Mouse (Mus musculus): ENCODE results near the gene Sox8.

Sox8 gene

DNA sequence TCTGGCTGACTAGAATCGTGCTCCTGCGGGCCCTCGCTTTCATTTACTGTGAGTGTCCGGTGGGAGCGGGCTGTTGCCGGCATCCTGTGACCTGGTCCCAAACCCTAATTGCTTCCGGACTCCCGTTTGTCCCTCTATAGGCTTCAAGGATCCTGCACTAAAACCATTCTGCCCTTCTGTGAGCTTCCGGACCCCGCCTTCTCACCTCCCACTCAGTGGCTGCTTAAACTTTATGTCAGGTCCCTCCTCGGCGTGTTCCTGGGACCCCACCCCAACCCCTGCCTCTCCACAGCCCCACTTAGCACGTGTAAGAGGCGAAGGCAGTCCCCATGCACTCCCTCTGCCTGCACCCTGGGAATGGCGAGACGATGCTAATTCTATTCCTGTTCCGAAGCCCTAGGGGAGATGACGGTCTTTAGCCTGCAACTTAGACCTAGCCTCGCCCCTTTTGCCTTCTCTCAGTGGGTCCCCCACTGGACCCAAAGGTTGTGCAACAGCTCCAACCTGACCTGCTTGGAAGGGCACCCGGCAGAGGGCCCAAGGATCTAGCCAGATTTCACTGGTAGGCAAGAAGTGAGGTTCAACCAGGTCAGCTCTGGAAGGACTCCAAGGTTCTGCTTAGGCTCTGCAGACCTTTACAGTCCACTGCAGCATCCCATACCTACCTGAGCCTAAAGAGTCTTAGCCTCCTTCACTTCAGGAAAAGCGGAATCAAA is 9.0 kb upstream of the Sox8 start:
- DNase-seq (ENCODE audit: low spot score), result no peak

DNA sequence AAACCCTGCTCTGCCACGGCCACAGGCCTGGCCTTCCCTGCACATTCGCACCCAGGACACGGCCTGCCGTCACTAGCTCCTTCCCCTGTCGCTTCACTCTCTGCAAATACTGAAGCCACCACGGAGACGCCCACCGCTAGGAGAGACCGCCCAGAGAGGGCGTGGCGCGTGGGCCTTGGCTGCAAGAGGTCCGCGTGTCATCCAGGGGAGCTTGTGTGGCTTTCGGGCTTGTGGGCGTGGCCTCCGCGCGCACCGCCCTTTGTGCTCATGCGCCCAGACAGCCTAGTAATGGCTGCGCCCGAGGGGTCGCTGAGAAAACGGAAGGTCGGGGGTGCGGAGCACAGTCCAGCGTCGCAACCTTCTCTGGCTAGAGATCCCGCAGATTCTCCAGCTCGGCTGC is 8.4 kb upstream of the Sox8 start, which contains the start of gene Lmf1:
Lmf1 (plus strand) TSS at position 166 of the 400 bp plus-strand sequence.
- DNase-seq (ENCODE audit: low spot score), result peak; percentile 97

DNA sequence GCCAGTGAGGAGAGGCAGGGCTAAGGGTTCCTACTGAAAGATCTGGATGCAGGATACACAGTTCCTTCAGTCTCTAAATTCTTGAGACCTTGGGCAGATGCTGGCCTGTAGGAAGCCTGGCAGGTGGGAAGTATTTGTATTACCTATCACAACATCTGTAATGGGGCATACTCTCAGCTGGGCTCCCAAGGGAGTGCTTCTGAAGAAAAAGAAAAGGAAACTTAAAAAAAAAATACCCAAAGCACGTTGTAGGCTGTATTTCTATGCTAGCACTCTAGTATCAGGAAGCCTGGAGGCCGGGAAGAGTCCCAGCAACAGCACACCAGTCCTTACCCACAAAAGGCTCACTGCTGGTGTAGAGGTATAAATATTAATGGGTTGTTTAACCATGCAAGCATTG is 7.2 kb upstream of the Sox8 start:
- DNase-seq (ENCODE audit: low spot score), result no peak

DNA sequence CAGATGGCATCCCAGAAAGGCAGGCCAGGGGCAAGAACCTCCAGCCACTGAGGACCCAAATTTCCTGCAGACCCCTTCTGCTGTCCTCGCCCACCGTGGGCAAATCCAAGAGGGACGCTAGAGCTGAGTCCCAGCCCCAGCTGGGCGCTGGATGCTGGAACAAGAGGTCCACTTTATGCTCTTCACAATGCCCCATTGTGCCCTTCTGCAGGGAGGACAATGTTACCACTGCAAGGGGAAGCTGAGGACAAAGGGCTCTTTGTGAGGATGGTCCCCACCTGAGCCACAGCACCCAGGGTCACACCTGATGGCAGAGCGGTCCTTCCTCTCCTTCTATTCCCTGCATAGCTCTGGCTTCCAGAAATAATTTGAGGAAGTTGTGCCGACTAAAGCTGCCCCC is 6.8 kb upstream of the Sox8 start:
- no peak for DNase-seq (ENCODE audit: low spot score)

DNA sequence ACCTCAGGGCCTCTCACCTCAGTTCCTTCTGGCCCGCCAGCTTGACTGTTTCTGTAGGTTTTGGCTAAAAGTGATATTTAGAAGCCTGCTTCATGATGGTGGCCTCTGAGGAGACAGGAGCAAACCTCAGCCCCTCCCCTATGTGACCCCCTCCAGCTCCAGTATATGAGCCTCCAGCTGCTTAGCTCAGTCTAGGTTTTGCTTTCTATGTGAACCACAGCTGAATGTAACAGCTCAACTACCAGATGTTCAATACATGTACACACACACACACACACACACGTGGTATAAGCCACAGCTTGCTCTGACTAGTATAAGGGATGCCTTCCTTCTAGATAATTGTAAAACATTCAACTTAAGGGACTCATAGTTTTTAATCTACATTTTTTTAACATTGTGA is 5.5 kb upstream of the Sox8 start:
- DNase-seq (ENCODE audit: low spot score), result no peak

DNA sequence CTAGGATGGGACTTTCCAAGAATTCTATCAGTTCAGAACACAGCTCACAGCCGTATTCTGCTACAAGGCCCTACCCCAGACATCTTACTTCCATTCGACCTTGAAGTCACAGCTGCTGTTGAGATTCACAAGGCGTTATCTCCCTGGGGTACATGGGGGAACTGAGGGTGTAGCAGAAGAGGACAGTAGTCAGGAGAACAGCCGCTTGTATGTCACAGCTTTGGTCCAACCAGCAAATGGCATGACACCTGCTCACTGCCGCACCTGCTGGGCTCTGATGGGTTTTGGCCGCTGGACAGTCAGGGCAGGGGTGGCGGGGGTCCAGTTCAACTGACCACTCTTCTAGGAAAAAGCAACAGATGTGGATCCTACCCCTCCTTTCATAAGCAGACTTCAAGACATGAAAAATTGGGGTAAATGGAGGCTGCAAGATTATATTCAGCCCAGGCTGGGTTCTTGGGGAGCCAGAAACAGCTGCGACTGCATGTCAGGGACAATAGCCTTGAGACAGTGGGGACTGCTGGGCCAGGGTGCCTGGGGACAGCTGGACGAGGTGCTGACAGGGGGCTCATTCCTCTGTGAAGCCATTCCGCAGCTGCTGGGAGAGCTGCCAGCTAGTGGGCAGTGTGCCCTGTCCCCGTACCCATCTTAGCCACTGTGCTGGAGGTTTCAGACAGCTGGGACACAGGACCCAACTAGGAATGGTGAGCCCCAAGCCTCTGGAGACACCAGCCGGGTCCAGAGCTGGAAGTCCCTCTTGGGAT is 4.9 kb upstream of the Sox8 start:
- DNase-seq (ENCODE audit: low spot score), result no peak

DNA sequence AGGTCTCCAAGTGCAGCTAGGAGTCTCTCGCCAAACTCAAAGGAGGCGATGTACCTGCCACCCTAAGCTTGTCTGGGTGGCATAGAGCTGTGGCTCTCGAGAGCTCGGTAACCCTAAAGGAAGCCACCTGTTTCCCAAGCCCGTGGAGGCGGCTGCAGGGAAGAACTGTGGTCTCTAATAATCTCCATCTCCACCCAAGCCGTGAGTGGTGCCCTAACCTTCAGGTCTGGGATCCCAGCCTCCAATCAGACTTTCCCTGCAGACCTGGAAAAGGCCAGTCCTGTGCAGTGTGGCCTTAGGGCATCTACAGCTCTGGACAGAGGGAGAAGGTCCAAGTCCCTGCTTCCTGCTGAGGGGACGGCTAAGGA is 951 bp upstream of the Sox8 start:
- DNase-seq (ENCODE audit: low spot score), result no peak

DNA sequence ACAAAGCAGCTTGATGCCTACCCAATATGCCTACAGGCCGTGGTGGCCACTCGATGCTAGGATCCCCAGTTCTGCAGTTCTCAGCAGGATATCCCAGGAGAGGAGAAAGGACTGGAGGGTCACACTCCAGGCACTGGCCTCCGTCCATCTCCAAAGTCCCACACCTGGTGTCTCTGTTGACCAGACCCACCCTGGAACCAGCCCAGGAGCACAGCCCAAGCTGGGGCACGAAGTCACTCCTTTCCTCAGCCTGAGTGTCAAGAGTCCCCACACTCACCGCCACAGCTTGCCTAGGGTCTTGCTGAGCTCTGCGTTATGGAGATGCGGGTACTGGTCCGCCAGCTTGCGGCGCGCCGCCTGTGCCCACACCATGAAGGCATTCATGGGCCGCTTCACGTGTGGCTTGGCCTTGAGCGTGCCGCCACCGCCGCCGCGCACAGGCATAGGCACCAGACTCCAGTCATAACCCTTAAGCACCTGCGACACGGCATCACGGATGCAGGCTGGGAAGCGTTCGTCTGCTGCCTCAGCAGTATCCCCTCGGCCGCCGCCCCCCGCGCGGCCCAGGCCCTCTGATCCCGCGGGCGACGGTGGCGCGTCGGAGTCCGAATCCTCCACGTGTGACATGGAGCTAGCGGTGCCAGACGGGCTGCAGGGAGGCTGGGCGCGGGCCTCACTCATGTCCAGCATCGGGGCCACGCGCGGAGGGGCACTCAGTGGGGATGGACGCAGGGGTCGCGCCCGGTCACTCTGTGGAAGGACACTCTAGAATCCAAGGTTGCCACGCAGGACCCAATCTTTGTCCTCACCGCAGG is 446 bp downstream of the Sox8 start:
- DNase-seq (ENCODE audit: low spot score), result no peak

DNA sequence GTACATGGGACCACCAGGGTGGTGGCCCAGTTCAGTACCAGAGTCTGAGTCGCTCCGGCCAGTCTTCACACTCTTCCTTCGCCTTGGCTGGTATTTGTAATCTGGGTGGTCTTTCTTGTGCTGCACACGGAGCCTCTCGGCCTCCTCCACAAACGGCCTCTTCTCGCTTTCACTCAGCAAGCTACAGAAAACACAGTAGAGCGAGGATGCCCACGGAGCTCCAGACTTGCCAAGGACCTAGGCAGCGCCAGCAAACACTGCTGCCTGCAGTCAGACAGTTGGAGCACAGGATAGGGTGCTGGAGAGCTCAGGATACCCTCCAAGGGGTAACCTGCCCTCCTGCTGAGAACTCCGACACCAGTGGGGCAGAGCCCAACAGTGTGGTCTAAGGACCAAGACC is 1.6 kb downstream of the Sox8 start:
- DNase-seq (ENCODE audit: low spot score), result no peak

DNA sequence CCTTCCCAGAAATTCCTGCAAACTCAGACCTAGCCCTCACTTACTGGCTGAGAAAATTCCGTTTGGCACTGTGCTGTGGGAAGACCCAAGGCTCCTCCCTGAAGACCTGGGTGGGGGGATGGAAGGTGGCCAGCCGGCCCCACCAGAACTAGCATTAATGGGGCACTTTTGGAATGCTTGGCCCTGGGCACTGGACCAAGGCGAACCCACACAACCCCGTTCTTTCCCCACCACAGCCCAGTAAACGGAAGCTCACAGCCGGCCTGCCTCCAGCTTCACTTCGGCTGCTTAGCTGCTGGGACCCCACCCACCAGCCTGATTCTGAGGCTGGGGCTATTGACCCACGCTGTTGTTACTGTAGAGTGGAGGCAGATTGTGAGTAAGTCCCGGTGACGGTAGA is 2.3 kb downstream of the Sox8 start:
- no peak for DNase-seq (ENCODE audit: low spot score)

DNA sequence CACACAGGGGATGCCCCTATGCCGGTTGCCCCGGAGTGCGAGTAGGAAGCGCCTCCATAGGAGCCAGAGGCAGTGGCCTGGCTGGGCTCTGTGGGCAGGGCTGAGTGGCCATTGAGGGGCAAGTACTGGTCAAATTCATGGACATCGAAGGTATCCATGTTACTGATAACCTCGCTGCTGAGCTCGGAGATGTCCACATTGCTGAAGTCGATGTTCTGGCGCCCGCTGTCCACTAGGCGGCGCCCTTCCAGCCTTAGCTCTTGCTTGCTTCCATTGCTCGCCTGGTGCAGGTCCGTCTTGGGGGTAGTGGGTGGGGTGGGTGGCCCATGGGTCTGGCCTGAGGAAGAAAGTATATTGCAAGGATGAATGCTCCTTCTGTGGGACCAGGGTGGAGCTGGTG is 2.7 kb downstream of the Sox8 start:
- DNase-seq (ENCODE audit: low spot score), result peak; percentile 31

DNA sequence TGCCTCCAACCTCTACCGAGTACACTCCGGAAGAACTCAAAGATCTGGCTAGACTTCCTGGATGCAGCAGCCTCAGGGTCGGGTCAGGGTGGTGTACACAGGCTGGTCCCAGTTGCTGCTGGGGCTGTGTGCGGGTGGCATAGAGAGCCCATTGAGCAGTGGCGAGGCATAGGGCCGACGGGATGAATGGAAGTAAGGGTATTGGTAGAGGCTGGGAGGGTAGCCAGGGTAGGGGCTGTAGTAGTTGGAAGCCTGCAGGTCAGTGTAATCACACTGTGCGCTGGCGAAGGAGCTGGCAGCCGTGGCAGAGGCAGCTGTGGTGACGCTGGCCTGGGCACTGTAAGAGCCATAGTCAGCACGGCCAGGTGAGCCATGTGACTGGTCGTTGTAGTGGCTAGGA is 3.2 kb downstream of the Sox8 start:
- DNase-seq (ENCODE audit: low spot score), result no peak

DNA sequence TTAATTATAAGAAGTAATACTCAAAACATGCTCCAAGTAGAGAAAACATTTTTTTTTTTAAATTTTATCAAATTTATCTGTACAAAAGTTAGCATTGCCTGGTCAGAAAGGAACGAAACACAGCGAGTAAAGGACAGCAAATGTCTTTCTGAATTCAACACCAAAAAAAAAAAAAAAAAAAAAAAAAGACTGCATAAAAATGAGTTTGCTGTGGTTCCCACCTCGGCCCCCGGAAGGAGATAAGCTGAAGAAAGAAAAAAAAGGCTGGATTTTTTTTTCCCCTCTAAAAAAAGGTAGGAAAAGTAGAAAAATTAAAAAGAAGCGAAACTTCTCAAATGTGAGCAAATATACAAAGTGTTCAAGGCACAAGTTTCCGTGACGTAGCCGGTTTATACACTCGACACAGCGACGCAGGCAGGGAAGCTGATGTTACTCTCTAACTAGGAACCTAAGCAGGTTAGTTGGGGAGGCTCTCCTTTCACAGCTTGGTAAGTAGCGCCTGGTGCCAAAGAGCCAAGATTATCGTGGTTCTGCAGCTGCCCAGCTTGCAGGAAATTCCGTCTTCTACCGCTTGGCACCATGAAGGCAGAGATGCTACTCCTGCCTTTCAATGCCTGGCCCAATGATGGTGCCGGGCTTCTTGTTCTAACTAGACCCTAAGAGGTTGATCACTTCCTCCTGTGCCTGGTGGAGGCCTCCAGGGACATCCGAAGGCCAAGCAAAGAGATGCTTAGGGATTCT is 4.5 kb downstream of the Sox8 start:
- DNase-seq (ENCODE audit: low spot score), result no peak

DNA sequence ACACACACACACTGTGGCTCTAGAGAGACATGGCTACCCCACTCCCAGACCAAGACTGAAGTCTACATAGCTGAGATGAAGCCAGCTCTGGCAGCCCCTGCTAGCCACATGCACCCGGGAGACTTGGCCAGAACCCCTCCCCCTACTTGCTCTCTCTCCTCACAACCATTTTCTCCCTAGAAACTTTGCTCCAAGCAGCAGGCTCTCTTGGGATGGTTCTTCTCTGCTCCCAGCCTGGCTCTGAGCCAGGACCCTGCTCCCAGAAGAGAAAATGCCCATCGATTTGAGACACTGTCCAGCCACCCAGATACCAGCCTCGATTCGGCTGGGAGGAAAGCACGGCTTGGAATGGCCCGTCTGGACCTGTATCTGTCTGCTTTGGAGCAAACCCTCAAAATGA is 5.2 kb downstream of the Sox8 start:
- no peak for DNase-seq (ENCODE audit: low spot score)

DNA sequence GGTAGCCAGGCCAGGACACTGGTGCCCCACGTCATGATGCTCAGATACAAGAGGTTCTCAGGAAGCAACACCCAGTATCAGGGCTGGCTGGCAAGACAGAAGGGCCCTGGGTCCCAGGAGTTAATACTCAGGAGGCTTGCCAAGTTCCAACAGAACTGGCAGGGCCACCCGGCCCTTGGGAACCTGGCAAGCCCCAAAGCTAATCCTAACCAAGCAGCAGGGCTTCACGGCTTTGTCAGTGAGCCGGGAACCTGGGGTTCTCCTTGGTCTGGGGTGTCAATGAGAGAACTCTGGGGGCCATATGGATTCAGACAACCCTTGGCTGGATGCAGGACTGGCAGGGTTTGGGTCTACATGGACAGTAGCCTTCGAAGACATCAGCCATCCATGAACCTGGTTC is 6.0 kb downstream of the Sox8 start:
- DNase-seq (ENCODE audit: low spot score), result no peak

DNA sequence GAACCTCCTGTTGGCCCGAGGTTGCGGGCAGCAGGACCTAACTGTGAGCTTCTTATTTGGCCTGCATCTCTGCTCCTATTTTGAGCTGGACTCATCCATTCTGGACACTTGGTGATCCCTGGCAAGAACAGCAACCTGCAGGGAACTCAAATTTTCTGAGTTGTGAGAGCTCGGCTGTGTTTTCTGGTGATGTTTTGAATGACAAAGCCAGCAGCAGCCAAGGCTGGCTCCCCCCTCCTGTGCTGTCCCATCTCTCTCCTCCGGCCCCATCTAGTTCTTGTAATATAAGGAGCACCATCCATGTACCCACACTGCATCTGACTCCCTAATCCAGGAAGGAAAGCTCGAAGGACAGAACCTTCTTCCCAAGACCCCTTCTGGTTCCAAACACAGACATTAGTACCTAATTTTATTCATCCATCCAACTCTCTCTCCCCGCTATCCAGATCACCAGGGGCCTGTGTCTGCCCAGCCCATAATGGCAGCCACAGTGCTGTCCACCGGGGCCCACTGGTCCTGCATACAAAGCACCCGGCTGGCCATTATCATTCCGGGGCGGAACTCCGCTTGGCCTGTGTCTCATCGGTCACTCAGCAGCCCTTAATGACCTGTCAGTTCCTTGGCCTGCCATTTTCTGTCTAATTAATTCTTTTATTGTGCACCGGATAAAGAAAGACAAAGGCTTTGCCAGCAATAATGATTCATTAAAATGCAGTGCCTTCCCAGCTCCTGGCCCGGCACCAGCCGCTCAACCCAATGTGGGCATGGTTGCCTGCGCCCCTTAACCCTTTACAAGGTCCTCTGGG is 9.1 kb downstream of the Sox8 start:
- no peak for DNase-seq (ENCODE audit: low spot score)

DNA sequence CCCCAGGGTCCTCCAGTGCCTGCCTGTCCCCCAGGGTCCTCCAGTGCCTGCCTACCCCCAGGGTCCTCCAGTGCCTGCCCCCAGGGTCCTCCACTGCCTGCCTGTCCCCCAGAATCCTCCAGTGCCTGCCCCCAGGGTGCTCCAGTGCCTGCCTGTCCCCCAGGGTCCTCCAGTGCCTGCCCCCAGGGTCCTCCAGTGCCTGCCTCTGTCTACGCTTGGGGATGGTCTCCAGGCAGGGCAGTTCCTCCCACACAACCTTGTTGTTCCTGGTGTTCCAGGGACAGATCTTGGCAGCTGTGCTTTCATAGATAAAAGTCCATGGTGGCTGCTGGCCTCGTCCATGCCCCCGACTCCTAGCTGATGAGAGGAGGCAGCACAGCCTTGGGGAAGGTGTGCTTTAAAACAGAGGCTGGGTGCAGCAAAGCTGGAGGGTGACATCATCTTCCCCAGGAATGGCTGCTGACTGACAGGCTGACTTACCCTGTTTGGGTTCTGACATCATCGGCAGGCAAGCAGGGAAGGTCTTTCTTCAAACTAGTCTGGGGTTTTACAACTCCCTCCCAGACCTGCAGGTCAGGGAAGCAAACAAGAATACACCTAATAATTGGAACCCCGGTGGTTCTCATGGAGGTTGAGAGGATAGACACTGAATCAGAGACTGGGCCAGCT is 9.8 kb downstream of the Sox8 start:
- no peak for DNase-seq (ENCODE audit: low spot score)

DNA sequence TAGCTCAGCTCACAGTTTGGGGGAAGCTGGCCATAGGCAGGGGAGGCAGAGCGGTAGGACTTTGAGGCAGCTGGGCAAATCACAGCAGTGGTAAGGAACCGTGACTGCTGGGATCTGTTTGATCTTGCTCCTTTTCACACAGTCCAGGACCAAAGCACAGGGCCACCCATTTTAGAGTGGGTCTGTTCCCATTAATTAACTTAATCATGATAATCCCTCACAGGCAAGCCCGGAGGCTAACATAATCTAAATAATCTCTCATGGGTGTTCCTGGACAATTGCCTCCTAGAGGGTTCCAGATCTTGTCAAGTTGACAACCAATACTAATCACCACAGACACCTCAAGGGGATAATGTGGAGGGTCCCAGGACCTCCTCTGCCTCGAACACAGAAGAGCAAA is 10.9 kb downstream of the Sox8 start:
- no peak for DNase-seq (ENCODE audit: low spot score)

DNA sequence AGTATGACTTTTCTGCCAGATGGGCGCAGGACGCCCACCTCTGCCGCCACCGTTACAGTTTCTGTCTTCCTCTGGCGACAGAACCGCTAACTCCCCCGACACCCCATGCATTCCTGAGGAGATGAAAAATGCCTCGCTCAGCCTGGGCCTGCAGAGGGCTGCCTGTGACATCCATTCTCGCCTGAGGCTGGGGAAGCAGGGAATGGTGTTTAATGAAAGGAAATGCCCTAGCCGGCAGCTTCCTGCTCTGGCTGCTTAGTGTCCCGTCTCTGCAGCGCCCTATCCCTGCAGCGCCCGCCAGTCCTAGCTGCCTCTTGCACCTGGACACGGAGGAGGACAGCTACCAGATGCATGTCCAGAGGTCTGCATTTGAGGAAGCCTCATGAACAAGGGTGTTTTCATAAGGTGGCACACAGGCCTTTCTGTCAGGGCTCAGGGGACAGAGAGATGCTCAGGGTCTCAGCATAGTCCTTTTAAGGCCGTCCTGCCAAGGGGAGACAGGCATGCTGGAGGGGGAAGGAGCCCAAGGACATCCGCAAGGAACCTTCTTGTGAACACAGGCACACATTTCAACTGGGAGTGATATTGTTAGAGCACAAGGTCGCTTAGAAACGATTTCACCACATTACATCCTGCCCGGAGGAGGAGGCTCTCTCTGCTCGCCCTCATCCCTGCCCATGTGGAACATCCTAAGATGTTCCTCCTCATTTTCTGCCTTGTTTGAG is 13.7 kb downstream of the Sox8 start:
- no peak for DNase-seq (ENCODE audit: low spot score)
